Mouse (Mus musculus): ENCODE data around the gene Igfbp5. TPM values are rescaled to one million over a fixed set of nuclear protein-coding genes. Genes with fewer than 3 reads are reported as not detected.

The Igfbp5 gene
- total and polyA plus RNA-seq, 2 experiments from 2014 or later, result 55.4 to 147 TPM

DNA sequence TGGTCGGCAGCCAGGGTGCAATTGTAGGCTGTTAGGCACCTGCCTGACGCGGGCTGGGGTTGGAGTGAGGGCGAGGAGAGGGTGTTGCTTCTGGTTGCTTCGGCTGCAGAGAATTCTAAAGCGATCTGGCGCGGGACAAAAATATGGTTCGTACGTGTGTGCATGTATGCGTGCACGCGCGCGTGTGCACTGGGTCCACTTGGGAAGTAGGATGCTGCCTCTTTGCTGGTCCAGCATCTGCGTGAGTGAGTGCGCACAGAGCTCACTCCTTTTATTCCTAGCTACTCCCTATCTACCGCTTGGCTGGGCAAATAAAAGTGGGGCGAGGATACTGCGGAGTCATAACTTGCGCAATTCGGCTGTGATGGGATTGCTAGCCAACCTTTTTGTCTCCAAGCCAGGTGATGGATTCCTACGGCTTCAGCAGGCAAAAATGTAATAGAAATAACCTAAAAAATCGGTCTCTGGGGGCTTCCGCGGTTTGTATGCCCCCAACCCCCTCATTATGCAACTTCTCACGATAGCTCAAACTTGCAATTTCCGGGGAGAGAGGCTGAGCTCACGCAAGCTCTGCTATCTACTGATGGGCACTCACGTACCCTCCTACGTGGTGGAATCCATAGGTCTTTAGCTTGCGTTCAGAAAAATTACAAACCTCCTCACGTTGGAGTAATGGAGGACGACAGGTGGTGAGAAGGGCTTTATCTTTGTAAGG, 2.8 kb downstream of the Igfbp5 start:
- Histone ChIP-seq H3K27me3 (ENCODE audit: control insufficient read depth, insufficient read depth, low read length) (peaks cover 4% of the 10 kb centered on the region; the same call in 1 of the 2 replicates), H3K4me2 (ENCODE audit: low read depth, low read length) (peak overlapping the region; percentile 88), H3K27ac (ENCODE audit: low read depth) (peak overlapping the region; percentile 41; the same call in 1 of the 2 replicates), H3K9me3 (replicated peaks; ENCODE audit: control insufficient read depth, low read length) (no peaks in the 10 kb centered on the region), H3K36me3 (replicated peaks; ENCODE audit: control insufficient read depth, insufficient read depth, low read length) (no peaks in the 10 kb centered on the region), H3K9ac (replicated peaks; ENCODE audit: low read depth, low read length) (peak overlapping the region; percentile 47), H3K4me1 (ENCODE audit: control insufficient read depth, insufficient read depth) (peaks cover 35% of the 10 kb centered on the region), H3K4me3 (ENCODE audit: low read depth, low read length) (peak overlapping the region; percentile 57)
- ATAC-seq (ENCODE audit: insufficient read depth, low read depth) (no peak), DNase-seq (ENCODE audit: low spot score) (no peak)
- under 1% methylated on average over 34 of the region's 34 CpGs for WGBS
- TF ChIP-seq EP300 (IDR thresholded peaks at IDR 0.05; ENCODE audit: low read depth) (no peak), CTCF (IDR thresholded peaks at IDR 0.05; ENCODE audit: low read depth) (no peak)

DNA sequence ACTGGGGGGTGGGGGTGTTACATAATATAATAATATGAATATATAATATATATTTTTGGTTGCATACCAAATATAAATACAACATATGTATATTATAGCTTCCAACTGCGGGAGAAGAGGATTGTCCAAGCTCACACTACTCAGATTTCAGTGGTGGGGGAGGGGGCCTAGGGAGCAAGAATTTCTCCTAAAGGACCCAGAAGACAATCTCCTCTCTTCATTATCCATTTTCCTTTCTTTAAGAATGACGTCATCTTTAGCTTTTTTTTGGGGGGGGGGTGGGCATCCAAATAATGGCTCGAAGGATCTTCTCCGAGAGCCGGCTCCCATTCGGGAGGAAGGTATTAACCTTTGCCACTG, 3.4 kb downstream of the Igfbp5 start:
- Histone ChIP-seq H3K9me3 (replicated peaks; ENCODE audit: control insufficient read depth, low read length) (no peaks in the 10 kb centered on the region), H3K4me1 (ENCODE audit: control insufficient read depth, insufficient read depth) (peaks cover 35% of the 10 kb centered on the region), H3K4me2 (ENCODE audit: low read depth, low read length) (peak overlapping the region; percentile 88), H3K27ac (ENCODE audit: low read depth) (0 out of 2 replicates have a peak overlapping the region, but pooled peaks have one; percentile 41), H3K27me3 (ENCODE audit: control insufficient read depth, insufficient read depth, low read length) (peaks cover 4% of the 10 kb centered on the region; the same call in 1 of the 2 replicates), H3K9ac (replicated peaks; ENCODE audit: low read depth, low read length) (peak overlapping the region; percentile 47), H3K36me3 (replicated peaks; ENCODE audit: control insufficient read depth, insufficient read depth, low read length) (no peaks in the 10 kb centered on the region), H3K4me3 (ENCODE audit: low read depth, low read length) (peak overlapping the region; percentile 57)
- no peak for TF ChIP-seq CTCF (IDR thresholded peaks at IDR 0.05; ENCODE audit: low read depth)
- TF ChIP-seq EP300 (IDR thresholded peaks at IDR 0.05; ENCODE audit: low read depth), result no peak
- 1% methylated on average over 6 of the region's 6 CpGs for WGBS
- DNase-seq (ENCODE audit: low spot score) (no peak), ATAC-seq (ENCODE audit: insufficient read depth, low read depth) (no peak)

DNA sequence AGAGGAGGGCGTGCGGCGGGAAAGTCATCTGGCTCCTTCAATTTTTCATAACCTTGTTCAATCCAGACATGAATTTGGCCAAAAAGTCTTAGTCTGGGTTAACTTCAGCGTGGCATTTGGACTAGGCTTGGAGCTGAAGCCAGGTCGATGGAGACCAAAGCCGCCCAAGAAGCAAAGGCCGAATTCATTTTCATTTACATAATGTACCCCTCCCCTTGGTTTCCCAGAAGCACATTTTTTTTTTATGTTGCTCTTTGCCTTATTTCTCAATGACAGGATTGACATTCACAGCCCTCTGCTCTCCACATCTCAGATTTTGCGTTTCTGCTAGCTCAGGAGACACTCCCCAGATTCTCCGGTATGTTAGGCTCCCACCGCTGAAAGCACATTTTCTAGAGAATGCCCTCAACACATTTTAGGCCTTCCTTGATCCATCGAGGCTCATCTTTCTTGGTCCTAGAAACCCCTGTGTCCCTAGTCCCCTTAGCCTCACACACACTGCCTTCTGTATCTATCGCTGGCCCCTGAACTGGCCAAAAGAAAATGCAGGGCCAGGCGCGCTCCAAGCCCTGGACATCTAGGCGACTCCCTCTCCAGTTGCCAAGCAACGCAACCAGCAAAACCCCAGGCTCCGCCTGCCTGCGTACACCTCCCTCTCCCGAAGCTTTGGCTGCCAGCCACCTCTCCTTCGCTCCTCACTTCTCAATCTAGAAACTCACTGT, 3.9 kb downstream of the Igfbp5 start:
- H3K27me3 ChIP-seq (ENCODE audit: control insufficient read depth, insufficient read depth, low read length), result peaks cover 4% of the 10 kb centered on the region; the same call in 1 of the 2 replicates
- H3K4me1 ChIP-seq (ENCODE audit: control insufficient read depth, insufficient read depth), result peaks cover 35% of the 10 kb centered on the region
- no peaks in the 10 kb centered on the region for H3K9me3 ChIP-seq (replicated peaks; ENCODE audit: control insufficient read depth, low read length)
- WGBS, result 2% methylated on average over 20 of the region's 20 CpGs
- TF ChIP-seq EP300 (IDR thresholded peaks at IDR 0.05; ENCODE audit: low read depth) (no peak), CTCF (IDR thresholded peaks at IDR 0.05; ENCODE audit: low read depth) (no peak)
- peak overlapping the region; percentile 88 for H3K4me2 ChIP-seq (ENCODE audit: low read depth, low read length)
- peak overlapping the region; percentile 49; the same call in 1 of the 2 replicates for H3K9ac ChIP-seq (replicated peaks; ENCODE audit: low read depth, low read length)
- DNase-seq (ENCODE audit: low spot score) (peak; percentile 94), ATAC-seq (ENCODE audit: insufficient read depth, low read depth) (peak; percentile 66)
- peak overlapping the region; percentile 57 for H3K4me3 ChIP-seq (ENCODE audit: low read depth, low read length)
- no peaks in the 10 kb centered on the region for H3K36me3 ChIP-seq (replicated peaks; ENCODE audit: control insufficient read depth, insufficient read depth, low read length)
- H3K27ac ChIP-seq (ENCODE audit: low read depth), result peak overlapping the region; percentile 3; the same call in 1 of the 2 replicates

DNA sequence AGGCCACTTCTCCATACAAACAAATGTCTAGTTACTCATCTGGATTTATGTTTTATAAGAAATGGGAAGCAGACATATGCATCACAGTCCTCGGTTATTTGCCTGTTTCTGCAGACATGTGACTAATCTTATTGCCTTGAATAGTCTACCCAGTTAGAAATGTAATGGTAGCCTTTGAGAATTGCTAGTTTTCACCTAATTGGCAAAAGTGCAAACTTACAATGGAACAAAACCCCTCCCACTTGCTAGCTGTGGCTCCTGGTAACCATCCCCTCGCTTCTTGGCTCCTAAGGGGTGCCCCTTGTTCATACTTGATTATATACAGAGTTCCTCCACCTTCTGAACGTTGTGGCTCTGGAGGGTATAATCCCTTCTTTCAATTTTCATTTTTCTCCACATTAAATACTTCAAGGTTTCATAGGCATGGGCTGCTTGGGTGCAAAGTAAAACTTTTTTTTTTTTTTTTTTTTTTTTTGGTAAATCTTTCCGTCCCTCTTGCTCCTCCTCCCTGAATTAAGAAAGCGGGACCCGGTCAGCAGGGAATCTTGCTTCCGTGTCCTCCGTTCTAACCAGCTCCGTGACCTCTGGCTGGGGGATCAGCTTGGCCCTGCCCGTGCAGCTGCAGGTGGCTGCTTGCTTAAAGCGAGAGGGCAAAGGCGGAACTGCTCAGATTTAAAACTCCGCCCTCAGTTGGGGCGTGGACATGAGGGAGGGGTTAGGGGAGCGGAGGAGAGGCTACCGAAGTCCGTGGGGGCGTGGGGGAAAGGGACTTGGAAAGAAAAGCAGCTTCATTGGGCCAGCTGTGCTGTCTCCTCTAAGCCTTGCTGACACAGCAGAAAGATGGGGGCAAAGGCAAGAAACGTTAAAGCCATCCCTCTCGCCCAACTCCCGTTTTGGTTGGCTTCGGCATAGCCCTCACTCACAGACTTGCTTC, 4.7 kb downstream of the Igfbp5 start:
- DNase-seq (ENCODE audit: low spot score), result peak; percentile 68
- Histone ChIP-seq H3K27me3 (ENCODE audit: control insufficient read depth, insufficient read depth, low read length) (peaks cover 4% of the 10 kb centered on the region; the same call in 1 of the 2 replicates), H3K9ac (replicated peaks; ENCODE audit: low read depth, low read length) (peak overlapping the region; percentile 49; the same call in 1 of the 2 replicates), H3K9me3 (replicated peaks; ENCODE audit: control insufficient read depth, low read length) (no peaks in the 10 kb centered on the region), H3K4me2 (ENCODE audit: low read depth, low read length) (peak overlapping the region; percentile 88), H3K36me3 (replicated peaks; ENCODE audit: control insufficient read depth, insufficient read depth, low read length) (peaks cover 3% of the 10 kb centered on the region; the same call in 1 of the 2 replicates), H3K4me3 (ENCODE audit: low read depth, low read length) (peak overlapping the region; percentile 57), H3K4me1 (ENCODE audit: control insufficient read depth, insufficient read depth) (peaks cover 28% of the 10 kb centered on the region), H3K27ac (ENCODE audit: low read depth) (peak overlapping the region; percentile 3; the same call in 1 of the 2 replicates)
- TF ChIP-seq EP300 (IDR thresholded peaks at IDR 0.05; ENCODE audit: low read depth), result no peak
- TF ChIP-seq CTCF (IDR thresholded peaks at IDR 0.05; ENCODE audit: low read depth), result no peak
- 7% methylated on average over 22 of the region's 22 CpGs for WGBS
- peak; percentile 46 for ATAC-seq (ENCODE audit: insufficient read depth, low read depth)

DNA sequence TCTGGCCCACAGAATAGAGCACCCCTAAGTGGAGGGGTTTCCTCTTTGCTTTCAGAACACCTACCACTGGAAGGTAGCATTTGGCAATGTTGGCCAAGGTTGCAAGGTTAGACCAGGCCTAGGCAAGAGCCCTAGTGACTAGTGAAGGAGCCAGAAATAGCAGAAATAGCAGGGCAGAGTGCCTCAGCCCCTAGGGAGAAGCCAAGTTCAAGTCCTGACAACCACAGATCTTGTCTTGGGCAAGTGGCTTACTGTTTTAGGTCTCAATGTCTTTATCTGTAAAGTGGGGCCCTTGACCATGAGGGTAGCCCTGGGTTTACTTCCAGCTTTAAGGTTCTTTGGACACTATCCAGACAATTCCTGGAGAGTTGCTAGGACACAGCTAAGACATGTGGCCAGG, 5.4 kb downstream of the Igfbp5 start:
- Histone ChIP-seq H3K4me1 (ENCODE audit: control insufficient read depth, insufficient read depth) (peaks cover 24% of the 10 kb centered on the region), H3K9me3 (replicated peaks; ENCODE audit: control insufficient read depth, low read length) (no peaks in the 10 kb centered on the region), H3K27ac (ENCODE audit: low read depth) (no peak overlapping the region), H3K36me3 (replicated peaks; ENCODE audit: control insufficient read depth, insufficient read depth, low read length) (peaks cover 3% of the 10 kb centered on the region; the same call in 1 of the 2 replicates), H3K27me3 (ENCODE audit: control insufficient read depth, insufficient read depth, low read length) (peaks cover 4% of the 10 kb centered on the region; the same call in 1 of the 2 replicates), H3K4me2 (ENCODE audit: low read depth, low read length) (no peak overlapping the region), H3K9ac (replicated peaks; ENCODE audit: low read depth, low read length) (no peak overlapping the region), H3K4me3 (ENCODE audit: low read depth, low read length) (no peak overlapping the region)
- DNase-seq (ENCODE audit: low spot score), result no peak
- TF ChIP-seq CTCF (IDR thresholded peaks at IDR 0.05; ENCODE audit: low read depth), result no peak
- no peak for TF ChIP-seq EP300 (IDR thresholded peaks at IDR 0.05; ENCODE audit: low read depth)
- no peak for ATAC-seq (ENCODE audit: insufficient read depth, low read depth)

Data from heart, postnatal 0 days (tissue).